Mouse (Mus musculus): ENCODE data around the gene Gm3488. TPM values are rescaled to one million over a fixed set of nuclear protein-coding genes. Genes with fewer than 3 reads are reported as not detected.

Gm3488 gene
- 0.24 TPM for polyA plus RNA-seq (2014; fragmentation: Illumina TruSeq; extraction: RNeasy Lipid Tissue Mini Kit (QIAGEN cat#74804); ENCODE audit: low read depth, low replicate concordance)

GRCm38 (mm10) chr14:5501374-5501773, at the start of gene Gm3488:
Gm3488 (plus strand) TSS chr14:5501674.

GRCm38 (mm10) chr14:5455367-5455766, 46.1 kb upstream of the Gm3488 start, which contains the start of gene Gm3194:
Gm3194 (minus strand) TSS chr14:5455467.

GRCm38 (mm10) chr14:5477730-5478129, 23.7 kb upstream of the Gm3488 start, which contains the start of gene Gm8246:
Gm8246 (minus strand) TSS chr14:5477830.

GRCm38 (mm10) chr14:5483907-5484306, 17.6 kb upstream of the Gm3488 start, which contains the start of gene Gm3187:
Gm3187 (plus strand) TSS chr14:5484207.

GRCm38 (mm10) chr14:5538196-5538595, 36.7 kb downstream of the Gm3488 start, which contains the start of gene Gm3532:
Gm3532 (plus strand) TSS chr14:5538496.

Other genes with a start within 250 kb of the Gm3488 start
- not detected for gene Gm3526, start 241.1 kb upstream of the Gm3488 start, polyA plus RNA-seq (2014; fragmentation: Illumina TruSeq; extraction: RNeasy Lipid Tissue Mini Kit (QIAGEN cat#74804); ENCODE audit: low read depth, low replicate concordance)
- gene Gm3542, start 166.7 kb upstream of the Gm3488 start, polyA plus RNA-seq (2014; fragmentation: Illumina TruSeq; extraction: RNeasy Lipid Tissue Mini Kit (QIAGEN cat#74804); ENCODE audit: low read depth, low replicate concordance) = not detected
- not detected for gene Gm3500, start 112.6 kb upstream of the Gm3488 start, polyA plus RNA-seq (2014; fragmentation: Illumina TruSeq; extraction: RNeasy Lipid Tissue Mini Kit (QIAGEN cat#74804); ENCODE audit: low read depth, low replicate concordance)
- gene Gm3194, start 46.2 kb upstream of the Gm3488 start, polyA plus RNA-seq (2014; fragmentation: Illumina TruSeq; extraction: RNeasy Lipid Tissue Mini Kit (QIAGEN cat#74804); ENCODE audit: low read depth, low replicate concordance) = 0.28 TPM
- not detected for gene Gm8246, start 23.8 kb upstream of the Gm3488 start, polyA plus RNA-seq (2014; fragmentation: Illumina TruSeq; extraction: RNeasy Lipid Tissue Mini Kit (QIAGEN cat#74804); ENCODE audit: low read depth, low replicate concordance)
- gene Gm3187, start 17.5 kb upstream of the Gm3488 start, polyA plus RNA-seq (2014; fragmentation: Illumina TruSeq; extraction: RNeasy Lipid Tissue Mini Kit (QIAGEN cat#74804); ENCODE audit: low read depth, low replicate concordance) = not detected
- not detected for gene Gm3532, start 36.8 kb downstream of the Gm3488 start, polyA plus RNA-seq (2014; fragmentation: Illumina TruSeq; extraction: RNeasy Lipid Tissue Mini Kit (QIAGEN cat#74804); ENCODE audit: low read depth, low replicate concordance)
- gene Gm8265, start 131.4 kb downstream of the Gm3488 start, polyA plus RNA-seq (2014; fragmentation: Illumina TruSeq; extraction: RNeasy Lipid Tissue Mini Kit (QIAGEN cat#74804); ENCODE audit: low read depth, low replicate concordance) = not detected
- not detected for gene Gm9603, start 185.8 kb downstream of the Gm3488 start, polyA plus RNA-seq (2014; fragmentation: Illumina TruSeq; extraction: RNeasy Lipid Tissue Mini Kit (QIAGEN cat#74804); ENCODE audit: low read depth, low replicate concordance)
- gene Gm3373, start 239.9 kb downstream of the Gm3488 start, polyA plus RNA-seq (2014; fragmentation: Illumina TruSeq; extraction: RNeasy Lipid Tissue Mini Kit (QIAGEN cat#74804); ENCODE audit: low read depth, low replicate concordance) = not detected